Mouse (Mus musculus): ENCODE results near the gene 1700074P13Rik. TPM values are rescaled to one million over a fixed set of nuclear protein-coding genes. Genes with fewer than 3 reads are reported as not detected.
"Not testable (repeated sequence)": the region's sequence is repeated elsewhere in the genome, so short reads cannot be mapped to it uniquely, and the experiment has no call there.

The 1700074P13Rik gene
- polyA plus RNA-seq (2016; fragmentation: Nextera tagmentation; extraction: Ambion mirVana) = not detected in 2 replicates

GRCm38 (mm10) chr6:40940457-40940856 is at the start of gene 1700074P13Rik:
TSS of gene 1700074P13Rik (minus strand) at chr6:40940557.
- Histone ChIP-seq H3K36me3 (no peaks in the 10 kb centered on the region), H3K9me3 (replicated peaks) (no peaks in the 10 kb centered on the region), H3K27ac (no peak within 1 kb of the TSS), H3K4me3 (no peak within 1 kb of the TSS), H3K4me1 (no peaks in the 10 kb centered on the region), H3K27me3 (ENCODE audit: low read depth, poor library complexity, severe bottlenecking) (no peaks in the 10 kb centered on the region)
- no peak for DNase-seq (ENCODE audit: low spot score)
- 97% methylated on average over 10 of the region's 10 CpGs for WGBS

- 97% methylated on average over 2 of the region's 2 CpGs for WGBS
- not testable (repeated sequence) for H3K27me3 ChIP-seq (ENCODE audit: low read depth, poor library complexity, severe bottlenecking); H3K9me3 ChIP-seq (replicated peaks); H3K36me3 ChIP-seq; H3K27ac ChIP-seq; H3K4me3 ChIP-seq; H3K4me1 ChIP-seq; DNase-seq (ENCODE audit: low spot score)
These were observed 24.1 kb upstream of the 1700074P13Rik start, which contains the start of gene 1810009J06Rik for GRCm38 (mm10) chr6:40964454-40964853. TSS of gene 1810009J06Rik (plus strand) at chr6:40964754.

GRCm38 (mm10) chr6:40953716-40954115 is 13.4 kb upstream of the 1700074P13Rik start:
- H3K4me3 ChIP-seq = no peak overlapping the region
- H3K36me3 ChIP-seq = no peaks in the 10 kb centered on the region
- WGBS = 77% methylated on average over 2 of the region's 2 CpGs
- no peaks in the 10 kb centered on the region for H3K4me1 ChIP-seq
- DNase-seq (ENCODE audit: low spot score) = no peak
- H3K27ac ChIP-seq = no peak overlapping the region
- H3K9me3 ChIP-seq (replicated peaks) = no peaks in the 10 kb centered on the region
- H3K27me3 ChIP-seq (ENCODE audit: low read depth, poor library complexity, severe bottlenecking) = no peaks in the 10 kb centered on the region

- no peaks in the 10 kb centered on the region for H3K9me3 ChIP-seq (replicated peaks)
- H3K27me3 ChIP-seq (ENCODE audit: low read depth, poor library complexity, severe bottlenecking) = no peaks in the 10 kb centered on the region
- H3K27ac ChIP-seq = no peak within 1 kb of the TSS
- H3K4me3 ChIP-seq = no peak within 1 kb of the TSS
- no peaks in the 10 kb centered on the region for H3K36me3 ChIP-seq
- H3K4me1 ChIP-seq = no peaks in the 10 kb centered on the region
- DNase-seq (ENCODE audit: low spot score) = no peak
These were observed 11.4 kb upstream of the 1700074P13Rik start, which contains the start of gene Gm4744 for GRCm38 (mm10) chr6:40951770-40952169. TSS of gene Gm4744 (minus strand) at chr6:40951870.

GRCm38 (mm10) chr6:40919954-40920353 is 20.4 kb downstream of the 1700074P13Rik start:
- Histone ChIP-seq H3K27me3 (ENCODE audit: low read depth, poor library complexity, severe bottlenecking) (no peaks in the 10 kb centered on the region), H3K36me3 (no peaks in the 10 kb centered on the region), H3K4me1 (no peaks in the 10 kb centered on the region), H3K27ac (no peak overlapping the region), H3K9me3 (replicated peaks) (no peaks in the 10 kb centered on the region), H3K4me3 (no peak overlapping the region)
- WGBS = 87% methylated on average over 4 of the region's 4 CpGs
- DNase-seq (ENCODE audit: low spot score) = no peak

- Histone ChIP-seq H3K4me1 (no peaks in the 10 kb centered on the region), H3K9me3 (replicated peaks) (no peaks in the 10 kb centered on the region), H3K4me3 (no peak within 1 kb of the TSS), H3K27ac (no peak within 1 kb of the TSS), H3K27me3 (ENCODE audit: low read depth, poor library complexity, severe bottlenecking) (no peaks in the 10 kb centered on the region), H3K36me3 (no peaks in the 10 kb centered on the region)
- DNase-seq (ENCODE audit: low spot score) = no peak
These were observed 40.1 kb downstream of the 1700074P13Rik start, which contains the start of gene Prss58 for GRCm38 (mm10) chr6:40900287-40900686. TSS of gene Prss58 (minus strand) at chr6:40900387.

GRCm38 (mm10) chr6:40894716-40895115 is 45.6 kb downstream of the 1700074P13Rik start:
- no peaks in the 10 kb centered on the region for H3K36me3 ChIP-seq
- H3K4me3 ChIP-seq = no peak overlapping the region
- H3K27ac ChIP-seq = no peak overlapping the region
- 95% methylated on average over 1 of the region's 1 CpGs for WGBS
- no peaks in the 10 kb centered on the region for H3K27me3 ChIP-seq (ENCODE audit: low read depth, poor library complexity, severe bottlenecking)
- H3K9me3 ChIP-seq (replicated peaks) = no peaks in the 10 kb centered on the region
- H3K4me1 ChIP-seq = no peaks in the 10 kb centered on the region
- DNase-seq (ENCODE audit: low spot score) = no peak

GRCm38 (mm10) chr6:40893577-40893976 is 46.8 kb downstream of the 1700074P13Rik start:
- H3K4me3 ChIP-seq = no peak overlapping the region
- DNase-seq (ENCODE audit: low spot score) = peak; percentile 48
- no peaks in the 10 kb centered on the region for H3K4me1 ChIP-seq
- no peaks in the 10 kb centered on the region for H3K9me3 ChIP-seq (replicated peaks)
- no peak overlapping the region for H3K27ac ChIP-seq
- no peaks in the 10 kb centered on the region for H3K36me3 ChIP-seq
- no peaks in the 10 kb centered on the region for H3K27me3 ChIP-seq (ENCODE audit: low read depth, poor library complexity, severe bottlenecking)
- WGBS = 43% methylated on average over 7 of the region's 7 CpGs

- Histone ChIP-seq H3K27ac (no peak overlapping the region), H3K4me1 (no peaks in the 10 kb centered on the region), H3K4me3 (no peak overlapping the region), H3K36me3 (no peaks in the 10 kb centered on the region), H3K27me3 (ENCODE audit: low read depth, poor library complexity, severe bottlenecking) (no peaks in the 10 kb centered on the region), H3K9me3 (replicated peaks) (no peaks in the 10 kb centered on the region)
- DNase-seq (ENCODE audit: low spot score) = no peak
- WGBS = 88% methylated on average over 4 of the region's 4 CpGs
These were observed 48.6 kb downstream of the 1700074P13Rik start for GRCm38 (mm10) chr6:40891754-40892153.

GRCm38 (mm10) chr6:40890973-40891372 is 49.4 kb downstream of the 1700074P13Rik start:
- no peaks in the 10 kb centered on the region for H3K27me3 ChIP-seq (ENCODE audit: low read depth, poor library complexity, severe bottlenecking)
- DNase-seq (ENCODE audit: low spot score) = no peak
- H3K9me3 ChIP-seq (replicated peaks) = no peaks in the 10 kb centered on the region
- 71% methylated on average over 1 of the region's 1 CpGs for WGBS
- no peak overlapping the region for H3K4me3 ChIP-seq
- no peaks in the 10 kb centered on the region for H3K36me3 ChIP-seq
- no peaks in the 10 kb centered on the region for H3K4me1 ChIP-seq
- H3K27ac ChIP-seq = no peak overlapping the region

- Histone ChIP-seq H3K9me3 (replicated peaks) (no peaks in the 10 kb centered on the region), H3K36me3 (no peaks in the 10 kb centered on the region), H3K4me1 (no peaks in the 10 kb centered on the region), H3K27me3 (ENCODE audit: low read depth, poor library complexity, severe bottlenecking) (no peaks in the 10 kb centered on the region), H3K4me3 (no peak within 1 kb of the TSS), H3K27ac (no peak within 1 kb of the TSS)
- no peak for DNase-seq (ENCODE audit: low spot score)
- 92% methylated on average over 3 of the region's 3 CpGs for WGBS
These were observed 53.0 kb downstream of the 1700074P13Rik start, which contains the start of gene Moxd2 for GRCm38 (mm10) chr6:40887394-40887793. TSS of gene Moxd2 (minus strand) at chr6:40887494.

Other genes with a start within 250 kb of the 1700074P13Rik start
- not detected in 2 replicates for gene Moxd2, start 53.1 kb downstream of the 1700074P13Rik start, polyA plus RNA-seq (2016; fragmentation: Nextera tagmentation; extraction: Ambion mirVana)
- gene Prss58, start 40.2 kb downstream of the 1700074P13Rik start, polyA plus RNA-seq (2016; fragmentation: Nextera tagmentation; extraction: Ambion mirVana) = not detected in 2 replicates
- gene Gm4744, start 11.3 kb upstream of the 1700074P13Rik start, polyA plus RNA-seq (2016; fragmentation: Nextera tagmentation; extraction: Ambion mirVana) = not detected in 2 replicates
- not detected in 2 replicates for gene 1810009J06Rik, start 24.2 kb upstream of the 1700074P13Rik start, polyA plus RNA-seq (2016; fragmentation: Nextera tagmentation; extraction: Ambion mirVana)
- not detected in 2 replicates for gene Gm2663, start 58.9 kb upstream of the 1700074P13Rik start, polyA plus RNA-seq (2016; fragmentation: Nextera tagmentation; extraction: Ambion mirVana)
- not detected in 2 replicates for gene 2210010C04Rik, start 95.0 kb upstream of the 1700074P13Rik start, polyA plus RNA-seq (2016; fragmentation: Nextera tagmentation; extraction: Ambion mirVana)

Measured in limb, embryonic 10.5 days (tissue).